Mouse (Mus musculus): ENCODE measurements around the gene Loxl1.

DNA sequence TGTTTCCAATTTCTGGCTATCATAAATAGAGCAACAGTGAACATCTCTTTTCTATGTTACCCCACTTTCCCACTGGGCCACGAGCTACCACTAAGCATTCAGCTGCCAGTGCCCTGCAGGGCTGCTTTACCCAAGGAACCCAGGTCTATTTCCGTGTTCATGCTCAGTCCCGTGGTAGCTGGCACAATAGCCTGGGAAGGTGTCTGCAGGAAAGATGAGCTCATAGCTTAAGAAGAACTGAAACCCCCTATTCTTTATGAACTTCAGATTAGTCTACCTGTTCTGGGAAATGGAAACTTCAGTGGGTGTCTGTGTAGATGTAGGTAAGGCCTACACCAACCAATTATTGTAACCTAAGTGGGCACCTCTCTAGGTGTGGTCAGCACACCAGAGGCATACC lies 47.6 kb downstream of the Loxl1 start:
- TF ChIP-seq CTCF (IDR thresholded peaks at IDR 0.05; ENCODE audit: low read depth) (no peak), EP300 (IDR thresholded peaks at IDR 0.05; ENCODE audit: low read depth) (no peak)

Data from liver, postnatal 0 days (tissue).